ENCODE assay signal across 24 mouse cellular contexts in the genomic region with DNA sequence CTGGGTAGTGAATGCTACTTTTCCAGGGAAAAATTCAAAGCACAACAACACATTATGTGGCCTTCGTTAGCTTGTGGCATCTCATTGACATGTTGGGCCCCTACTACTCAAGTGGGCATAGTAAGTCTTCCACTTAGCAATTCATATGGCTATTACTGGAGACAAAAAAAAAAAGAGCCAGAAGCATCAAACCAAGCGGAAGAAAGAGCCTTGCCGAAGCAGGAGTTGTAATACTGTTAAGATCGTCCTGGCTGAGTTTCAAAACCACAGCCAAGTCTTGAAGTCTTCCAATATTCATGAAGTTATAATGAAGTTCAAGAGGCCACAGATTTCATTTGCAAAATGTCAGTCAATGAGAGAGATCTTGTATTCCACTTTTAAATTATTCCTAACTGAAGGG.
DNase-seq lines count a peak whose midpoint lies in the region; ATAC-seq and TF ChIP-seq lines count a peak whose summit lies in the region.
"Had no signal": no experiment of that assay in that cellular context is flagged by ENCODE, and none has a peak within 500 bp of the region (broad histone marks: within the 10 kb centered on the region; RNA-seq: fewer than 3 reads in every experiment).

No protein-coding gene starts in this region.

- no peaks in the 10 kb centered on the region for H3K4me1 ChIP-seq in forebrain, embryonic 13.5 days
- H3K4me1 ChIP-seq in forebrain, embryonic 11.5 days (replicated peaks; ENCODE audit: control insufficient read depth, insufficient read depth, low read length): no peaks in the 10 kb centered on the region
- 0 out of 2 replicates have a peak, but pooled peaks cover 3% of the 10 kb centered on the region for H3K4me1 ChIP-seq in forebrain, embryonic 16.5 days (replicated peaks; ENCODE audit: control insufficient read depth, insufficient read depth, low read length)
- H3K4me1 ChIP-seq in liver, postnatal 0 days (ENCODE audit: insufficient read depth): no peaks in the 10 kb centered on the region
- H3K4me1 ChIP-seq: hindbrain, embryonic 13.5 days; limb, embryonic 15.5 days had no signal

- H3K9me3 ChIP-seq in forebrain, embryonic 13.5 days (replicated peaks): no peaks in the 10 kb centered on the region
- no peaks in the 10 kb centered on the region for H3K9me3 ChIP-seq in forebrain, embryonic 11.5 days (ENCODE audit: control insufficient read depth, low read length)
- H3K9me3 ChIP-seq in forebrain, embryonic 16.5 days (ENCODE audit: control insufficient read depth, low read length): no peaks in the 10 kb centered on the region
- no peaks in the 10 kb centered on the region for H3K9me3 ChIP-seq in liver, postnatal 0 days (ENCODE audit: low read length)
- H3K9me3 ChIP-seq: hindbrain, embryonic 13.5 days; limb, embryonic 15.5 days had no signal

- WGBS in forebrain, embryonic 13.5 days: 38% methylated on average over 4 of the region's 4 CpGs
- 73% methylated on average over 4 of the region's 4 CpGs for WGBS in forebrain, embryonic 11.5 days
- 18% methylated on average over 4 of the region's 4 CpGs for WGBS in forebrain, embryonic 16.5 days
- WGBS in liver, postnatal 0 days (ENCODE audit: insufficient replicate concordance): 81% methylated on average over 4 of the region's 4 CpGs

- peak; percentile 36; the same call in 1 of the 2 replicates for ATAC-seq in forebrain, embryonic 13.5 days
- ATAC-seq in forebrain, embryonic 11.5 days (replicated peaks; ENCODE audit: low FRiP score): no peak
- peak; percentile 64; the same call in 1 of the 2 replicates for ATAC-seq in forebrain, embryonic 16.5 days
- no peak for ATAC-seq in liver, postnatal 0 days
- ATAC-seq: CD4-positive, CD25-positive, alpha-beta regulatory T cell, adult 4 months; inflammation-experienced regulatory T-cells, adult 6 months had no signal

- intact Hi-C loops in left cerebral cortex, postnatal 4 days (cut with DNase I): no loop called here
- intact Hi-C loops in left cerebral cortex, postnatal 14 days (cut with DNase I): no loop called here

- no peaks in the 10 kb centered on the region for H3K36me3 ChIP-seq in forebrain, embryonic 13.5 days (ENCODE audit: poor library complexity, severe bottlenecking)
- H3K36me3 ChIP-seq in forebrain, embryonic 11.5 days (ENCODE audit: control insufficient read depth, insufficient read depth, low read length): no peaks in the 10 kb centered on the region
- H3K36me3 ChIP-seq in forebrain, embryonic 16.5 days (ENCODE audit: control insufficient read depth, insufficient read depth): no peaks in the 10 kb centered on the region
- H3K36me3 ChIP-seq in liver, postnatal 0 days (replicated peaks; ENCODE audit: insufficient read depth, low read length): no peaks in the 10 kb centered on the region
- H3K36me3 ChIP-seq: hindbrain, embryonic 13.5 days; limb, embryonic 15.5 days had no signal

- H3K9ac ChIP-seq in forebrain, embryonic 13.5 days: no peak overlapping the region
- no peak overlapping the region for H3K9ac ChIP-seq in forebrain, embryonic 11.5 days (ENCODE audit: low read length)
- H3K9ac ChIP-seq in forebrain, embryonic 16.5 days (replicated peaks; ENCODE audit: low read depth, low read length): no peak overlapping the region
- no peak overlapping the region for H3K9ac ChIP-seq in liver, postnatal 0 days (replicated peaks)
- H3K9ac ChIP-seq: hindbrain, embryonic 13.5 days; limb, embryonic 15.5 days; liver, embryonic 14.5 days had no signal

- no peak for TF ChIP-seq EP300 in liver, postnatal 0 days (IDR thresholded peaks at IDR 0.05; ENCODE audit: low read depth)

- no peak overlapping the region for H3K4me3 ChIP-seq in forebrain, embryonic 13.5 days
- no peak overlapping the region for H3K4me3 ChIP-seq in forebrain, embryonic 11.5 days (ENCODE audit: low read depth, low read length)
- no peak overlapping the region for H3K4me3 ChIP-seq in forebrain, embryonic 16.5 days (replicated peaks; ENCODE audit: low read length)
- H3K4me3 ChIP-seq in liver, postnatal 0 days (ENCODE audit: low read depth, low read length): no peak overlapping the region
- H3K4me3 ChIP-seq: heart, adult 2 months; hindbrain, embryonic 13.5 days; layer of hippocampus, adult 2 months; limb, embryonic 15.5 days had no signal

- no peak overlapping the region for H3K27ac ChIP-seq in forebrain, embryonic 13.5 days
- H3K27ac ChIP-seq in forebrain, embryonic 11.5 days (ENCODE audit: low read depth, low read length): no peak overlapping the region
- H3K27ac ChIP-seq in forebrain, embryonic 16.5 days (ENCODE audit: low read length): no peak overlapping the region
- no peak overlapping the region for H3K27ac ChIP-seq in liver, postnatal 0 days (ENCODE audit: low read depth)
- H3K27ac ChIP-seq: heart, adult 2 months; hindbrain, embryonic 13.5 days; layer of hippocampus, adult 2 months; limb, embryonic 15.5 days; liver, embryonic 14.5 days; macrophage; stomach, postnatal 0 days had no signal

- DNase-seq in forebrain, embryonic 11.5 days (ENCODE audit: low spot score): no peak
- DNase-seq in left cerebral cortex, postnatal 4 days: peak; percentile 2
- no peak for DNase-seq in left cerebral cortex, postnatal 14 days (ENCODE audit: low spot score in 2 of 2)
- peak; percentile 11 for DNase-seq in MN1 (ENCODE audit: low spot score)
- DNase-seq in liver, postnatal 0 days: no peak
- DNase-seq: adrenal gland, adult 8-10 months; cerebellum, adult 8-10 months; gastrocnemius, postnatal 25 days; heart, adult 2 months; kidney, adult 2 months; kidney, postnatal 25 days; layer of hippocampus, postnatal 36 days; right cerebral cortex, postnatal 14 days; thymus, adult 2 months had no signal

- TF ChIP-seq CTCF in liver, postnatal 0 days (IDR thresholded peaks at IDR 0.05; ENCODE audit: low read depth): no peak

- H3K4me2 ChIP-seq in forebrain, embryonic 13.5 days: no peak overlapping the region
- H3K4me2 ChIP-seq in forebrain, embryonic 11.5 days (ENCODE audit: low read depth, low read length, severe bottlenecking): no peak overlapping the region
- no peak overlapping the region for H3K4me2 ChIP-seq in forebrain, embryonic 16.5 days (ENCODE audit: low read length)
- H3K4me2 ChIP-seq in liver, postnatal 0 days (ENCODE audit: low read depth, low read length): no peak overlapping the region
- H3K4me2 ChIP-seq: hindbrain, embryonic 13.5 days; limb, embryonic 15.5 days had no signal

- H3K27me3 ChIP-seq in forebrain, embryonic 13.5 days: no peaks in the 10 kb centered on the region
- no peaks in the 10 kb centered on the region for H3K27me3 ChIP-seq in forebrain, embryonic 11.5 days (ENCODE audit: control insufficient read depth, insufficient read depth, low read length)
- H3K27me3 ChIP-seq in forebrain, embryonic 16.5 days (replicated peaks; ENCODE audit: control insufficient read depth, insufficient read depth, low read length): no peaks in the 10 kb centered on the region
- H3K27me3 ChIP-seq in liver, postnatal 0 days (ENCODE audit: insufficient read depth, low read length): no peaks in the 10 kb centered on the region
- H3K27me3 ChIP-seq: hindbrain, embryonic 13.5 days; limb, embryonic 15.5 days had no signal

Comparison
In these comparisons a context has a peak if more than half of its experiments do, and no peak if none do; other contexts are left out.
1. ATAC-seq: peak in forebrain, embryonic 13.5 days (single experiment) and forebrain, embryonic 16.5 days (single experiment); none in forebrain, embryonic 11.5 days (single experiment) and liver, postnatal 0 days (single experiment).
2. DNase-seq: peak in left cerebral cortex, postnatal 4 days (single experiment) and MN1 (single experiment); none in forebrain, embryonic 11.5 days (single experiment), left cerebral cortex, postnatal 14 days (0 of 2) and liver, postnatal 0 days (single experiment).